Mouse (Mus musculus): ENCODE measurements at regions not wholly inside any gene's neighbourhood (a gene's known extent, or its start where the extent isn't known, plus 50 kb on each side); places are given as distances from the start of the nearest gene placed in this dataset.

GRCm38 (mm10) chr14:80901346-80901745, 917.5 kb downstream of the Olfm4 start:
- peak; percentile 89 for DNase-seq

- DNase-seq = peak; percentile 73
Observed at GRCm38 (mm10) chr14:80901759-80902163, 917.9 kb downstream of the Olfm4 start.

GRCm38 (mm10) chr14:80916031-80916430, 932.1 kb downstream of the Olfm4 start:
- DNase-seq = no peak

GRCm38 (mm10) chr14:80923732-80924131, 939.9 kb downstream of the Olfm4 start:
- no peak for DNase-seq

GRCm38 (mm10) chr14:80959966-80960365, 976.1 kb downstream of the Olfm4 start:
- DNase-seq = no peak

- DNase-seq = no peak
Observed at GRCm38 (mm10) chr14:80975795-80976194, 991.9 kb downstream of the Olfm4 start.

- DNase-seq = no peak
Observed at GRCm38 (mm10) chr14:80976662-80977061, 992.8 kb downstream of the Olfm4 start.

- no peak for DNase-seq
Observed at GRCm38 (mm10) chr14:80979475-80979874, 995.6 kb downstream of the Olfm4 start.

- no peak for DNase-seq
Observed at GRCm38 (mm10) chr14:80990192-80990591, 1006.3 kb downstream of the Olfm4 start.

- DNase-seq = no peak
Observed at GRCm38 (mm10) chr14:80990679-80991286, 1006.9 kb downstream of the Olfm4 start.

GRCm38 (mm10) chr14:80999030-80999429, 1015.1 kb downstream of the Olfm4 start:
- no peak for DNase-seq

GRCm38 (mm10) chr14:81013208-81013607, 1029.3 kb downstream of the Olfm4 start:
- DNase-seq = no peak

GRCm38 (mm10) chr14:81031475-81031874, 1047.6 kb downstream of the Olfm4 start:
- no peak for DNase-seq

GRCm38 (mm10) chr14:81037635-81038034, 1053.8 kb downstream of the Olfm4 start:
- no peak for DNase-seq

GRCm38 (mm10) chr14:81038045-81038444, 1054.2 kb downstream of the Olfm4 start:
- DNase-seq = no peak

All from heart, adult 11 months (tissue).